Mouse (Mus musculus) erythroblast, embryonic 14.5 days (primary cell): ENCODE measurements around the gene Bptf.

Experiments
- GATA1 ChIP-seq: IDR thresholded peaks from 2 replicates; pipeline ENCODE4 v1.6.1; 2012; ENCODE audit warnings: low read length, inconsistent platforms, mixed read lengths
- TAL1 ChIP-seq: IDR thresholded peaks from 3 replicates; pipeline ENCODE4 v1.6.1; 2012; ENCODE audit warnings: low read length, inconsistent platforms, mixed read lengths

DNA sequence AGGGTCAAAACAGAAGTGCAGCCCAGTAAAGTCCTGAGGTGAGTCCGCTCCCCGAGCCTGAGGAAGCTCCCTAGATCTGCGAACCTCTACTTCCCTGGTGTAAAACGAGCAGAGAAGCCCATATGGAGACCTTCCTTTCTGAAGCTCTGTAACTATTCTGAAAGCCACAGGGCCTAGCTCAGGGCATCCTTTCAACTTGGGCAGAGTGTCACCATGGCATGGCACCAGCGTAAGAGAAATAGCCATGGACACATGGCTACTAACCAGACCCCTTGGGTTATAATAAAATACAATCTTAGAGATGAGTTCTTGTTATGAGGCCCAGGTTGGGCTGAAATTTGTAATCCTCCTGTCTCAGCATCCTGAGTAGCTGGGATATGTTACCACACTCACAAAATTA, 35.0 kb downstream of the Bptf start:
- TF ChIP-seq TAL1 (no peak), GATA1 (no peak)
